ENCODE assay signal across 11 mouse cellular contexts in genomic region chr6:52162093-52162380, GRCm38 (mm10). TPM values are rescaled to one million over a fixed set of nuclear protein-coding genes. Genes with fewer than 3 reads are reported as not detected.
DNase-seq lines count a peak whose midpoint lies in the region; ATAC-seq and TF ChIP-seq lines count a peak whose summit lies in the region.
"Had no signal": no experiment of that assay in that cellular context is flagged by ENCODE, and none has a peak within 500 bp of the region (broad histone marks: within the 10 kb centered on the region; RNA-seq: fewer than 3 reads in every experiment).

No protein-coding gene starts in this region.

- H3K36me3 ChIP-seq in lung, embryonic 14.5 days (ENCODE audit: insufficient read depth): no peaks in the 10 kb centered on the region; the same call in 1 of the 2 replicates
- peaks cover 4% of the 10 kb centered on the region; the same call in 1 of the 2 replicates for H3K36me3 ChIP-seq in intestine, embryonic 14.5 days (ENCODE audit: control insufficient read depth, insufficient read depth, low read length)
- no peaks in the 10 kb centered on the region for H3K36me3 ChIP-seq in stomach, embryonic 14.5 days (ENCODE audit: control insufficient read depth, insufficient read depth, low read length)
- H3K36me3 ChIP-seq: forebrain, embryonic 12.5 days had no signal

- 7% methylated on average over 1 of the region's 1 CpGs for WGBS in lung, embryonic 14.5 days
- WGBS in intestine, embryonic 14.5 days: 17% methylated on average over 1 of the region's 1 CpGs
- 14% methylated on average over 1 of the region's 1 CpGs for WGBS in stomach, embryonic 14.5 days

- peak overlapping the region; percentile 79 for H3K4me2 ChIP-seq in lung, embryonic 14.5 days
- peak overlapping the region; percentile 70 for H3K4me2 ChIP-seq in intestine, embryonic 14.5 days (ENCODE audit: low read length)
- peak overlapping the region; percentile 61 for H3K4me2 ChIP-seq in stomach, embryonic 14.5 days (replicated peaks; ENCODE audit: low read depth, low read length)
- H3K4me2 ChIP-seq: forebrain, embryonic 12.5 days had no signal

- H3K9me3 ChIP-seq in lung, embryonic 14.5 days (ENCODE audit: low read depth, low read length): no peaks in the 10 kb centered on the region
- no peaks in the 10 kb centered on the region for H3K9me3 ChIP-seq in intestine, embryonic 14.5 days (ENCODE audit: control insufficient read depth, low read length)
- H3K9me3 ChIP-seq in stomach, embryonic 14.5 days (ENCODE audit: control insufficient read depth, low read depth, low read length): no peaks in the 10 kb centered on the region
- H3K9me3 ChIP-seq: forebrain, embryonic 12.5 days had no signal

- H3K9ac ChIP-seq in lung, embryonic 14.5 days: peak overlapping the region; percentile 91
- peak overlapping the region; percentile 87 for H3K9ac ChIP-seq in intestine, embryonic 14.5 days (ENCODE audit: low read length)
- H3K9ac ChIP-seq in stomach, embryonic 14.5 days (replicated peaks; ENCODE audit: low read depth, low read length): peak overlapping the region; percentile 78; the same call in 1 of the 2 replicates
- H3K9ac ChIP-seq: forebrain, embryonic 12.5 days had no signal

- H3K4me3 ChIP-seq in lung, embryonic 14.5 days (ENCODE audit: low read depth, low read length): peak overlapping the region; percentile 71
- H3K4me3 ChIP-seq in intestine, embryonic 14.5 days (ENCODE audit: low read depth, low read length): peak overlapping the region; percentile 59
- peak overlapping the region; percentile 78; the same call in 1 of the 2 replicates for H3K4me3 ChIP-seq in stomach, embryonic 14.5 days (ENCODE audit: low read depth, low read length)
- H3K4me3 ChIP-seq: forebrain, embryonic 12.5 days had no signal

- DNase-seq in embryo, embryonic 10 days (ENCODE audit: low spot score): peak; percentile 9
- DNase-seq in embryo, embryonic 11 days: no peak
- DNase-seq in lung, embryonic 14.5 days: peak; percentile 83
- no peak for DNase-seq in lung, postnatal 25 days (ENCODE audit: low spot score)
- peak; percentile 69 for DNase-seq in intestine, embryonic 14.5 days (ENCODE audit: low spot score)
- DNase-seq in spleen, postnatal 4 days (ENCODE audit: low spot score in 2 of 2): no peak
- no peak for DNase-seq in cerebellum, postnatal 4 days (ENCODE audit: low spot score in 2 of 2)

- peaks cover 16% of the 10 kb centered on the region for H3K27me3 ChIP-seq in lung, embryonic 14.5 days (ENCODE audit: insufficient read depth, low read length)
- H3K27me3 ChIP-seq in intestine, embryonic 14.5 days (replicated peaks; ENCODE audit: control insufficient read depth, insufficient read depth, low read length): peaks cover 9% of the 10 kb centered on the region
- H3K27me3 ChIP-seq in stomach, embryonic 14.5 days (ENCODE audit: control insufficient read depth, insufficient read depth, low read length): no peaks in the 10 kb centered on the region

- 0 out of 2 replicates have a peak, but pooled peaks cover 3% of the 10 kb centered on the region for H3K4me1 ChIP-seq in lung, embryonic 14.5 days (ENCODE audit: insufficient read depth)
- H3K4me1 ChIP-seq in intestine, embryonic 14.5 days (replicated peaks; ENCODE audit: control insufficient read depth, insufficient read depth, low read length): peaks cover 42% of the 10 kb centered on the region
- H3K4me1 ChIP-seq in stomach, embryonic 14.5 days (ENCODE audit: control insufficient read depth, insufficient read depth, low read length): peaks cover 15% of the 10 kb centered on the region

- no peak for ATAC-seq in lung, embryonic 14.5 days (ENCODE audit: insufficient read depth)
- ATAC-seq in intestine, embryonic 14.5 days (replicated peaks; ENCODE audit: low FRiP score, low TSS enrichment, low read depth): no peak
- no peak for ATAC-seq in stomach, embryonic 14.5 days (ENCODE audit: insufficient number of reproducible peaks, insufficient read depth, low FRiP score, low read depth)
- ATAC-seq: activated CD4-positive, CD25-positive, alpha-beta regulatory T cell, adult 4 months had no signal

- peak overlapping the region; percentile 98 for H3K27ac ChIP-seq in lung, embryonic 14.5 days (ENCODE audit: low read depth)
- H3K27ac ChIP-seq in intestine, embryonic 14.5 days (ENCODE audit: low read depth): peak overlapping the region; percentile 28
- H3K27ac ChIP-seq in stomach, embryonic 14.5 days (ENCODE audit: low read length): peak overlapping the region; percentile 29; the same call in 1 of the 2 replicates
- H3K27ac ChIP-seq: forebrain, embryonic 12.5 days had no signal

- no peak for TF ChIP-seq CTCF in lung, embryonic 14.5 days (IDR thresholded peaks at IDR 0.05; ENCODE audit: low read depth)

RNA-seq across cellular contexts. Expression of gene Hoxa2, which starts 2.6 kb away (rescaled TPM):
- polyA plus RNA-seq in lung, embryonic 14.5 days (2014; fragmentation: Nextera tagmentation; extraction: Ambion mirVana): 14.4 and 15.2 TPM in 2 replicates
- polyA plus RNA-seq in intestine, embryonic 14.5 days (2014; fragmentation: Nextera tagmentation; extraction: Ambion mirVana): 10.1 and 10.8 TPM in 2 replicates
- polyA plus RNA-seq in stomach, embryonic 14.5 days (2014; fragmentation: Nextera tagmentation; extraction: Ambion mirVana): 17.4 and 18.5 TPM in 2 replicates
- polyA plus RNA-seq: activated CD4-positive, CD25-positive, alpha-beta regulatory T cell, adult 4 months; cortical plate, adult 2 months; forebrain, embryonic 12.5 days had no signal

RNA-seq across cellular contexts. Expression of gene Hoxa1, which starts 3.9 kb away (rescaled TPM):
- 1.8 and 1.9 TPM in 2 replicates for polyA plus RNA-seq in lung, embryonic 14.5 days (2014; fragmentation: Nextera tagmentation; extraction: Ambion mirVana)
- polyA plus RNA-seq in intestine, embryonic 14.5 days (2014; fragmentation: Nextera tagmentation; extraction: Ambion mirVana): 1.2 and 1.4 TPM in 2 replicates
- polyA plus RNA-seq in stomach, embryonic 14.5 days (2014; fragmentation: Nextera tagmentation; extraction: Ambion mirVana): 2.1 and 3.0 TPM in 2 replicates
- polyA plus RNA-seq: activated CD4-positive, CD25-positive, alpha-beta regulatory T cell, adult 4 months; cortical plate, adult 2 months had no signal

RNA-seq across cellular contexts. Expression of gene 5730596B20Rik, which starts 15.3 kb away (rescaled TPM):
- polyA plus RNA-seq in lung, embryonic 14.5 days (2014; fragmentation: Nextera tagmentation; extraction: Ambion mirVana): 2.3 and 2.6 TPM in 2 replicates
- 2.5 and 2.8 TPM in 2 replicates for polyA plus RNA-seq in intestine, embryonic 14.5 days (2014; fragmentation: Nextera tagmentation; extraction: Ambion mirVana)
- polyA plus RNA-seq in stomach, embryonic 14.5 days (2014; fragmentation: Nextera tagmentation; extraction: Ambion mirVana): 4.4 and 4.7 TPM in 2 replicates
- polyA plus RNA-seq: activated CD4-positive, CD25-positive, alpha-beta regulatory T cell, adult 4 months; cortical plate, adult 2 months; forebrain, embryonic 12.5 days had no signal

RNA-seq across cellular contexts. Expression of gene Hoxa4, which starts 29.5 kb away (rescaled TPM):
- polyA plus RNA-seq in lung, embryonic 14.5 days (2014; fragmentation: Nextera tagmentation; extraction: Ambion mirVana): 7.0 and 7.7 TPM in 2 replicates
- 7.5 and 7.7 TPM in 2 replicates for polyA plus RNA-seq in intestine, embryonic 14.5 days (2014; fragmentation: Nextera tagmentation; extraction: Ambion mirVana)
- polyA plus RNA-seq in stomach, embryonic 14.5 days (2014; fragmentation: Nextera tagmentation; extraction: Ambion mirVana): 6.7 and 6.8 TPM in 2 replicates
- polyA plus RNA-seq: activated CD4-positive, CD25-positive, alpha-beta regulatory T cell, adult 4 months; cortical plate, adult 2 months; forebrain, embryonic 12.5 days had no signal

RNA-seq across cellular contexts. Expression of gene Hoxa5, which starts 42.4 kb away (rescaled TPM):
- polyA plus RNA-seq in lung, embryonic 14.5 days (2014; fragmentation: Nextera tagmentation; extraction: Ambion mirVana): 58.3 and 58.5 TPM in 2 replicates
- polyA plus RNA-seq in intestine, embryonic 14.5 days (2014; fragmentation: Nextera tagmentation; extraction: Ambion mirVana): 30.1 and 34.1 TPM in 2 replicates
- polyA plus RNA-seq in stomach, embryonic 14.5 days (2014; fragmentation: Nextera tagmentation; extraction: Ambion mirVana): 24.4 and 27.1 TPM in 2 replicates
- polyA plus RNA-seq: activated CD4-positive, CD25-positive, alpha-beta regulatory T cell, adult 4 months; cortical plate, adult 2 months; forebrain, embryonic 12.5 days had no signal

Comparison
In these comparisons a context has a peak if more than half of its experiments do, and no peak if none do; other contexts are left out.
1. DNase-seq: peak in embryo, embryonic 10 days (single experiment), lung, embryonic 14.5 days (single experiment) and intestine, embryonic 14.5 days (single experiment); none in embryo, embryonic 11 days (single experiment), lung, postnatal 25 days (single experiment), spleen, postnatal 4 days (0 of 2) and cerebellum, postnatal 4 days (0 of 2).
2. H3K27ac ChIP-seq: peak in every context shown above with its lines; median percentile 98 in lung, embryonic 14.5 days; 29 in stomach, embryonic 14.5 days; 28 in intestine, embryonic 14.5 days.
3. Peak in every context shown above with its lines, with median percentiles within 50 percentile points of each other: H3K4me2 ChIP-seq, H3K4me3 ChIP-seq and H3K9ac ChIP-seq.